Mouse (Mus musculus): Measurements from ENCODE around the gene Mrgprb1. TPM values are rescaled to one million over a fixed set of nuclear protein-coding genes. Genes with fewer than 3 reads are reported as not detected.
"Not testable (repeated sequence)": the region's sequence is repeated elsewhere in the genome, so short reads cannot be mapped to it uniquely, and the experiment has no call there.

Gene Mrgprb1
- total RNA-seq (2014; rRNA removed) (not detected in 2 replicates), polyA plus RNA-seq (2015; fragmentation: Nextera tagmentation; extraction: Ambion mirVana) (not detected in 2 replicates)

DNA sequence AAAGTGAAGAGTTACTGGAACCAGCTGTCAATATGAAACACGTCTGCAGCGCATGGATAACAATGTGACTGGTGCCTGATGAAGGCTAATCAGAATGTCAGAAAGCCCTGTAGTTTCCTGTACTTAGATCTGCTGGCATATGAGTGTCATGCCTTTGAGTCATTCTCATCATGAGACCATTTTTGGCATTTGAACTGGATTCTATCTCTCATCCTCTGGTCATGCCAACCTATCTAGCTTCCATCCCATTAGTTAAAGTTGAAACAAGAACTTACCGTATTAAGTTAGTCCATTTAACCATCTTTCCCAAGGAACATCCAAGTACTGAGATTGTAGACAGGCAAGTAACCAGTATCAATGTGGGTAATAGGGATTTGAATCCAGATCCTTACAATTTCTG lies at the start of gene Mrgprb1:
Gene Mrgprb1, minus strand, starts transcription at position 101 of the 400 bp plus-strand sequence.
- H3K27ac ChIP-seq: no peak within 1 kb of the TSS
- no peak within 1 kb of the TSS for H3K4me2 ChIP-seq (ENCODE audit: low read depth, low read length)
- no peak for TF ChIP-seq CTCF (IDR thresholded peaks at IDR 0.05; ENCODE audit: low read depth)
- H3K4me3 ChIP-seq (ENCODE audit: low read length): no peak within 1 kb of the TSS
- peaks cover 3% of the 10 kb centered on the region; the same call in 1 of the 2 replicates for H3K9me3 ChIP-seq (ENCODE audit: low read length)
- WGBS: 78% methylated on average over 3 of the region's 3 CpGs
- no peaks in the 10 kb centered on the region for H3K4me1 ChIP-seq (ENCODE audit: insufficient read depth, low read length)
- H3K27me3 ChIP-seq (ENCODE audit: insufficient read depth, low read length): no peaks in the 10 kb centered on the region
- DNase-seq (ENCODE audit: low spot score): no peak
- no peaks in the 10 kb centered on the region for H3K36me3 ChIP-seq (ENCODE audit: insufficient read depth, low read length)
- H3K9ac ChIP-seq (replicated peaks; ENCODE audit: low read length): no peak within 1 kb of the TSS
- ATAC-seq: no peak

DNA sequence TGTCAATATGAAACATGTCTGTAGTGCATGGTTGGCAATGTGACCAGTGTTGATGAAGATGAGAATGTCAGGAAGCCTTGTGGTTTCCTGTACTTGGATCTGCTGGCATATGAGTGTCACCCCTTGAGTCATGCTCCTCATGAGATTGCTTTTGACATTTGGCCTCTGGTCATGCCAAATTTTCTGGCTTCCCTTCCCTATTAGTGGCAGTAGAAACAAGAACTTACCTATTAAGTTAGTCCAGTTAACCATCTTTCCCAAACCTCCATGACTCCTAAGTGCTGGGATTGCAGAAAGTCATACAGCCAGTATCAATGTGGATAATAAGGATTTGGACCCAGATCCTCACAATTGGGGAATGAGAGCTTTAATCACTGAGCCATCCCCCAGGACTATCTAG lies 43.1 kb upstream of the Mrgprb1 start, which contains the start of gene Mrgprx2:
Gene Mrgprx2, minus strand, starts transcription at position 101 of the 400 bp plus-strand sequence.
- no peak for TF ChIP-seq CTCF (IDR thresholded peaks at IDR 0.05; ENCODE audit: low read depth)
- no peaks in the 10 kb centered on the region for H3K4me1 ChIP-seq (ENCODE audit: insufficient read depth, low read length)
- H3K4me2 ChIP-seq (ENCODE audit: low read depth, low read length): no peak within 1 kb of the TSS
- no peak within 1 kb of the TSS for H3K9ac ChIP-seq (replicated peaks; ENCODE audit: low read length)
- H3K36me3 ChIP-seq (ENCODE audit: insufficient read depth, low read length): no peaks in the 10 kb centered on the region
- DNase-seq (ENCODE audit: low spot score): no peak
- no peaks in the 10 kb centered on the region for H3K27me3 ChIP-seq (ENCODE audit: insufficient read depth, low read length)
- peaks cover 4% of the 10 kb centered on the region; the same call in 1 of the 2 replicates for H3K9me3 ChIP-seq (ENCODE audit: low read length)
- no peak for ATAC-seq
- no peak within 1 kb of the TSS for H3K27ac ChIP-seq
- H3K4me3 ChIP-seq (ENCODE audit: low read length): no peak within 1 kb of the TSS

DNA sequence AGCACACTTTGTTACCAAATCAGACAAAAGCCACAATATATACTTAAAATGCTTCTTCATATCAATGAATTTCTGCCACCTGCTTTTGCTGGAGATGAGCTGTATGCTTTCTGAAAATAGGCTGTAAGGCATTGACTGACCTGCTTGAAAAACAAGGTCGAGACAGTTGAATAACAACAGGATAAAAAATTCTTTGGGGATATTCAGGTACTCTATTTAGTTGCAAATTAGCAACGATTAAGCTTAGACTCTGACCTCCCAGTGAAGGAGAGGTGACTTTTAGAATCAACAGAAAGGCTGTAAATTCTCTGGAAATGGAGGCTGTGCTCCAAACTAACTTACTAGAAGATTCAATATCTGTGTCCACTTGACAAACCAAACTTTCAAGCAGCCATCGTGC lies 19.6 kb downstream of the Mrgprb1 start:
- no peak overlapping the region for H3K4me2 ChIP-seq (ENCODE audit: low read depth, low read length)
- H3K4me1 ChIP-seq (ENCODE audit: insufficient read depth, low read length): no peaks in the 10 kb centered on the region
- no peaks in the 10 kb centered on the region for H3K36me3 ChIP-seq (ENCODE audit: insufficient read depth, low read length)
- H3K4me3 ChIP-seq (ENCODE audit: low read length): no peak overlapping the region
- H3K27me3 ChIP-seq (ENCODE audit: insufficient read depth, low read length): no peaks in the 10 kb centered on the region
- H3K27ac ChIP-seq: no peak overlapping the region
- H3K9ac ChIP-seq (replicated peaks; ENCODE audit: low read length): no peak overlapping the region
- WGBS: 56% methylated on average over 3 of the region's 3 CpGs
- no peak for TF ChIP-seq CTCF (IDR thresholded peaks at IDR 0.05; ENCODE audit: low read depth)
- no peak for DNase-seq (ENCODE audit: low spot score)
- ATAC-seq: no peak
- H3K9me3 ChIP-seq (ENCODE audit: low read length): peaks cover 18% of the 10 kb centered on the region

DNA sequence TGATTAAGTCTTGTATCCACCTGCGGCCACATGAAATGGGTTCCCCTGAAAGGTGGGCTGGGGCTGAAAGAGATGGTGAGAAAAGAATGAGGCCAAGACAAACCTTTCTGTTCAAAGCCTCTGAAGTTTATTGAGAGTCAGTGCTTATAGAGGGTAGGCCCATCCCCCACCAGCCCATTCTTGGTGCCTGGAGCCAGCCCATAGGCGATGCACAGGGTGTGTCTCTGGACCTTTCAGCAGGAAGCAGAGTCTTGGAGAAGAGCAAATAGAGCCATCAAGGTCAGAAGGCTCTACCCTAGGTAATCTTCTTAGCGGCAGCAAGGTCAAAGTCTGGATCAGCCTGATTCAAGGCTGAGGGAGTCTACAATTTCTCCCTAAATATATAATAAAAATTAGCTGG lies 20.2 kb downstream of the Mrgprb1 start:
- not testable (repeated sequence) for ATAC-seq; H3K27me3 ChIP-seq (ENCODE audit: insufficient read depth, low read length); H3K4me2 ChIP-seq (ENCODE audit: low read depth, low read length); H3K36me3 ChIP-seq (ENCODE audit: insufficient read depth, low read length); H3K27ac ChIP-seq; H3K9ac ChIP-seq (replicated peaks; ENCODE audit: low read length); DNase-seq (ENCODE audit: low spot score); H3K4me3 ChIP-seq (ENCODE audit: low read length); H3K4me1 ChIP-seq (ENCODE audit: insufficient read depth, low read length)
- H3K9me3 ChIP-seq (ENCODE audit: low read length): peaks cover 18% of the 10 kb centered on the region
- 87% methylated on average over 3 of the region's 3 CpGs for WGBS

Other genes starting within 250 kb of the Mrgprb1 start
- not detected in 2 replicates for gene Mrgprb8, start 67.8 kb downstream of the Mrgprb1 start, total RNA-seq (2014; rRNA removed)
- gene Mrgprb8, start 67.8 kb downstream of the Mrgprb1 start, polyA plus RNA-seq (2015; fragmentation: Nextera tagmentation; extraction: Ambion mirVana): not detected in 2 replicates
- not detected in 2 replicates for gene Mrgprx2, start 43.0 kb upstream of the Mrgprb1 start, total RNA-seq (2014; rRNA removed)
- not detected in 2 replicates for gene Mrgprx2, start 43.0 kb upstream of the Mrgprb1 start, polyA plus RNA-seq (2015; fragmentation: Nextera tagmentation; extraction: Ambion mirVana)
- 0.16 TPM in 1 of 2 replicates, not detected in the other for gene Mrgprb2, start 101.7 kb upstream of the Mrgprb1 start, total RNA-seq (2014; rRNA removed)
- not detected in 2 replicates for gene Mrgprb2, start 101.7 kb upstream of the Mrgprb1 start, polyA plus RNA-seq (2015; fragmentation: Nextera tagmentation; extraction: Ambion mirVana)
- gene Mrgprb3, start 187.5 kb upstream of the Mrgprb1 start, total RNA-seq (2014; rRNA removed): not detected in 2 replicates
- not detected in 2 replicates for gene Mrgprb3, start 187.5 kb upstream of the Mrgprb1 start, polyA plus RNA-seq (2015; fragmentation: Nextera tagmentation; extraction: Ambion mirVana)

All from hindbrain, postnatal 0 days (tissue).